Mouse (Mus musculus): ENCODE data around the gene Chst5. TPM values are rescaled to one million over a fixed set of nuclear protein-coding genes. Genes with fewer than 3 reads are reported as not detected.

Gene Chst5
- total RNA-seq, 2 experiments from 2014 or later: 0.44 to 0.79 TPM

GRCm38 (mm10) chr8:111846746-111847145 is 63.5 kb downstream of the Chst5 start:
- no peak for DNase-seq (ENCODE audit: low spot score in 2 of 2)
- TF ChIP-seq CTCF (conservative IDR thresholded peaks at IDR 0.05): no peak
- H3K4me3 ChIP-seq: no peak overlapping the region
- no peak overlapping the region for H3K27ac ChIP-seq

Other genes starting within 250 kb of the Chst5 start
- gene Ctrb1, start 219.4 kb downstream of the Chst5 start, total RNA-seq (2021): not detected
- 10 to 100 TPM; 66.1 to 69.7 TPM for gene Bcar1, start 166.6 kb downstream of the Chst5 start, total RNA-seq (2021)
- 10 to 100 TPM; 76.3 to 81.2 TPM for gene Cfdp1, start 56.2 kb downstream of the Chst5 start, total RNA-seq (2021)
- gene Tmem170, start 33.7 kb downstream of the Chst5 start, total RNA-seq (2021): 1 to 10 TPM; 3.9 to 4.5 TPM
- gene Tmem231, start 23.4 kb upstream of the Chst5 start, total RNA-seq (2021): 10 to 100 TPM; 11.7 to 13.9 TPM
- gene Gabarapl2, start 30.3 kb upstream of the Chst5 start, total RNA-seq (2021): 100 to 1,000 TPM; 208 to 225 TPM
- 1 to 10 TPM; 6.9 TPM for gene Adat1, start 81.9 kb upstream of the Chst5 start, total RNA-seq (2021)
- gene Kars, start 100.9 kb upstream of the Chst5 start, total RNA-seq (2021): 10 to 100 TPM; 76.7 to 78.4 TPM
- 10 to 100 TPM; 42.8 to 45.2 TPM for gene Terf2ip, start 101.0 kb upstream of the Chst5 start, total RNA-seq (2021)
- gene Gm6793, start 104.6 kb upstream of the Chst5 start, total RNA-seq (2021): not detected

All from layer of hippocampus, adult 2 months (tissue).